Mouse (Mus musculus) forebrain, embryonic 12.5 days (tissue): ENCODE results near the gene Lipt1. TPM values are rescaled to one million over a fixed set of nuclear protein-coding genes. Genes with fewer than 3 reads are reported as not detected.

Experiments used
- ATAC-seq: fragments of 200-750 bp; cut with Nextera tagmentation; 2 replicates; pipeline ENCODE4 v1.8.0; 2017; ENCODE audit warnings: moderate TSS enrichment; ENCODE audit not compliant: low FRiP score
- H3K27ac ChIP-seq: fragments of 300-500 bp; sonication (generic); 2 replicates; pipeline ENCODE4 v1.5.1; 2016; ENCODE audit warnings: mild to moderate bottlenecking
- H3K27me3 ChIP-seq: fragments of 300-500 bp; sonication (generic); 2 replicates; pipeline ENCODE4 v1.6.1; 2016; ENCODE audit warnings: mild to moderate bottlenecking
- H3K36me3 ChIP-seq: fragments of 300-500 bp; sonication (generic); replicated peaks from 2 replicates; pipeline ENCODE4 v1.6.1; 2016; ENCODE audit warnings: mild to moderate bottlenecking
- H3K4me1 ChIP-seq: fragments of 300-500 bp; sonication (generic); 2 replicates; pipeline ENCODE4 v1.6.1; 2016
- H3K4me2 ChIP-seq: fragments of 300-500 bp; sonication (generic); 2 replicates; pipeline ENCODE4 v1.6.1; 2016; ENCODE audit warnings: mild to moderate bottlenecking, moderate library complexity
- H3K4me3 ChIP-seq: fragments of 300-500 bp; sonication (generic); replicated peaks from 2 replicates; pipeline ENCODE4 v1.5.1; 2016; ENCODE audit warnings: mild to moderate bottlenecking
- H3K9ac ChIP-seq: fragments of 300-500 bp; sonication (generic); 2 replicates; pipeline ENCODE4 v1.6.1; 2016; ENCODE audit warnings: mild to moderate bottlenecking
- H3K9me3 ChIP-seq: fragments of 300-500 bp; sonication (generic); 2 replicates; pipeline ENCODE4 v1.6.1; 2016
- WGBS: fragments of 180-500 bp; shearing (Covaris S2); methylation state at CpG from one replicate; pipeline ENCODE4 v1.1.7; 2016; 5-methylcytosine and 5-hydroxymethylcytosine counted together
- polyA plus RNA-seq: library from polyadenylated mRNA; unstranded; fragments of >200 nt; fragmentation: Nextera tagmentation; extraction: Ambion mirVana; gene quantifications from 2 replicates; pipeline ENCODE4 v1.2.1, GENCODE M21; 2016

Lipt1 gene
- polyA plus RNA-seq, result 7.9 and 9.3 TPM in 2 replicates

- peak; percentile 62 for ATAC-seq
- Histone ChIP-seq H3K27ac (peak within 1 kb of the TSS; percentile 68), H3K9me3 (no peaks in the 10 kb centered on the region)
These were observed at the start of gene Lipt1 for GRCm38 (mm10) chr1:37871704-37872103. Gene Lipt1, plus strand, starts transcription at chr1:37871738.

GRCm38 (mm10) chr1:37831681-37832080 lies 39.9 kb upstream of the Lipt1 start:
- no peak overlapping the region for H3K4me3 ChIP-seq
- no peaks in the 10 kb centered on the region for H3K27me3 ChIP-seq
- no peak overlapping the region for H3K4me2 ChIP-seq
- H3K27ac ChIP-seq, result no peak overlapping the region
- no peaks in the 10 kb centered on the region for H3K4me1 ChIP-seq
- 70% methylated on average over 2 of the region's 2 CpGs for WGBS
- no peaks in the 10 kb centered on the region for H3K9me3 ChIP-seq
- peaks cover 10% of the 10 kb centered on the region for H3K36me3 ChIP-seq
- no peak for ATAC-seq
- H3K9ac ChIP-seq, result no peak overlapping the region

More at GRCm38 (mm10) chr1:37871704-37872103, at the start of gene Lipt1:
- H3K4me1 ChIP-seq, result peaks cover 12% of the 10 kb centered on the region
- 8% methylated on average over 7 of the region's 7 CpGs for WGBS
- peak within 1 kb of the TSS; percentile 50 for H3K9ac ChIP-seq
- peaks cover 20% of the 10 kb centered on the region for H3K36me3 ChIP-seq
- H3K27me3 ChIP-seq, result peaks cover 10% of the 10 kb centered on the region; the same call in 1 of the 2 replicates
- H3K4me3 ChIP-seq, result peak within 1 kb of the TSS; percentile 51
- peak within 1 kb of the TSS; percentile 73 for H3K4me2 ChIP-seq

- Histone ChIP-seq H3K27ac (no peak overlapping the region), H3K4me3 (no peak overlapping the region), H3K9me3 (no peaks in the 10 kb centered on the region), H3K27me3 (no peaks in the 10 kb centered on the region), H3K9ac (no peak overlapping the region), H3K4me1 (no peaks in the 10 kb centered on the region), H3K4me2 (no peak overlapping the region), H3K36me3 (no peaks in the 10 kb centered on the region; the same call in 1 of the 2 replicates)
- no peak for ATAC-seq
- WGBS, result 84% methylated on average over 8 of the region's 8 CpGs
These were observed 24.7 kb upstream of the Lipt1 start for GRCm38 (mm10) chr1:37846878-37847277.

GRCm38 (mm10) chr1:37850696-37851095 lies 20.8 kb upstream of the Lipt1 start:
- H3K36me3 ChIP-seq, result peaks cover 15% of the 10 kb centered on the region
- no peak overlapping the region for H3K4me3 ChIP-seq
- ATAC-seq, result no peak
- 63% methylated on average over 2 of the region's 2 CpGs for WGBS
- no peak overlapping the region for H3K9ac ChIP-seq
- H3K27me3 ChIP-seq, result no peaks in the 10 kb centered on the region
- H3K4me1 ChIP-seq, result no peaks in the 10 kb centered on the region
- no peaks in the 10 kb centered on the region for H3K9me3 ChIP-seq
- H3K4me2 ChIP-seq, result no peak overlapping the region
- H3K27ac ChIP-seq, result no peak overlapping the region

DNA sequence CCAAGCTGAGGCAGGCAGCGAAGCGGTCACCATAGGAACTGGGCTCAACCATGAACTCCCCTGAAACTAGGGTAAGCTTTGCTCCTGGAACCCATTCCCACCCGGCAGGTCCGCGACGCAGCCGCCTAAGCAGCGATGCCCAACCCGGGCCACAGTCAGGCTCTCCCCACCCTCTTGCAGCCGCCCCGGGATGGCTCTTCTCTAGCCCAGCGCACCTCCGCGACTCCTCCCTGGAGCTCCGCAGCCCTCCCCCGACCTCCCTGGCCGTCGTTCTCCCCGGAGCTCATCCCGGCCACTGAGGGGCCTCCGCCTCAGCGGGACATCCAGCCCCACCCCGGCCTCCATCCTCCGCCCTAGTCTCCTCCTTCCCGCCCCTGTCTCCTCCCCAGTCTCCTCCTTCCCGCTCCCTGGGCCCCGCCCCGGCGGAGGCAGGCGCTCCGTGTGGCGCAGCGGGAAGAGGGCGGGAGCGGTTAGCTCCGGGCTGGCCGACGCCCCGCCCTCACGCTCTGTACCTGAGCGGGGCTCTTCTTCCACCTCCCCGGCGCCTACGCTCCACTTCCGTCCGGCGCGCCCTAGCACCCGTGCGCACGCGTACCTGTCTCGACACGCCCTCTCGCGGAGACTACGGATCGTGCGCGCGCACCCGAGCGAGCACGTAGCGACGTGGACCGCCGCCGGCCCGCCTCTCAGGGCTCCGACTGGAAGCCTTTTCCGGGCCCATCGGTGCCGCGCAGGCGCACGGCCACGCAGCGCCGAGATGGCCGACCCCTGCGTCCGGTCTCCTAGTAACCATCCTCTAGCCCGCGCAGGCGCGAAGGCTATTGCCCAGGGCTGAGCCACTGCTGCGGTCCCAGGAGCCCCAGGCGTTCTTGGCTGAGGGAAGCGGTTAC lies 6.8 kb upstream of the Lipt1 start:
- peak overlapping the region; percentile 71 for H3K9ac ChIP-seq
- H3K9me3 ChIP-seq, result no peaks in the 10 kb centered on the region

DNA sequence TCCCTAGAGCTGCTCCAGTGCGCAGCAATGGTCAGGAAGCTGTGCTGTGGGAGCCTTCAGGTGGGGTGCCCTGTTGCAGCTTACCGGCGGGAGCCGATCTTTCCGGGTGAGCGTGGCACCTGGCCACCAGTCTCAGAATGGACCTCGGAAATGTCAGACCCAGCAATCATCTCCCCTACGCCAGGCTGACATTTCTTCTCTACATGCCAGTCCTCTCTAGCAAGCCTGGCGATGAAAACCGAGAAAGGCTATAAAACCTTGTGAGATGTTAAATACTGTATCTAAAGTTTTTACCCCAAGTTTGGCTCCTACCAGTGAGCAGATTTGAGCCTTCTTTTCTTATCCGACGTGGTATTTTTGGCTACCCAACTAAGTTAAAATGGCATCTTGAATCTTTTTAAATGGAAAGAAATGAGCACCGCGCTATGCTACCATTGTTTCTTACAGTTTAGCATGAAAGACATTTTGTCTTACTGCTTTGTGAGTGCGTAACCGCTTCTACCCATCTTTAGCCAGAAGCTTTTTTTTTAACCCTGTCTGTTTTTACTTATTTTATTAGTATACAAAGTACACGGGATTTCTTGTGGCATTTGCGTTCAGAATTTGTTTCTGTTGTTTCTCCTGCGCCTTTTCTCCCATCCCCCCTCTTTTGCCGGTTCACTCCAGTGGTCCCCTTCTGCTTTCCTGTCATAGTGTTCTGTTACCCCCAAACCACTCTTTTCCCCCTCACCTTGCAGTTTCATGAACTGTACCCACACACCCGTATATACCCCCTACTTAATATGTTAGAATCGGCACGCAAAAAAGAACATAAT lies 5.9 kb upstream of the Lipt1 start:
- Histone ChIP-seq H3K4me2 (peak overlapping the region; percentile 72), H3K4me3 (peak overlapping the region; percentile 63), H3K9ac (peak overlapping the region; percentile 71), H3K36me3 (no peaks in the 10 kb centered on the region), H3K27ac (peak overlapping the region; percentile 88), H3K27me3 (peaks cover 6% of the 10 kb centered on the region; the same call in 1 of the 2 replicates), H3K4me1 (peaks cover 5% of the 10 kb centered on the region), H3K9me3 (no peaks in the 10 kb centered on the region)
- ATAC-seq, result no peak
- 13% methylated on average over 23 of the region's 23 CpGs for WGBS

More for the DNA sequence above, 6.8 kb upstream of the Lipt1 start:
- H3K4me3 ChIP-seq, result peak overlapping the region; percentile 63
- H3K27me3 ChIP-seq, result peaks cover 6% of the 10 kb centered on the region; the same call in 1 of the 2 replicates
- H3K4me2 ChIP-seq, result peak overlapping the region; percentile 72
- no peaks in the 10 kb centered on the region for H3K36me3 ChIP-seq
- H3K27ac ChIP-seq, result peak overlapping the region; percentile 88
- peak; percentile 98 for ATAC-seq
- WGBS, result under 1% methylated on average over 80 of the region's 90 CpGs
- peaks cover 5% of the 10 kb centered on the region for H3K4me1 ChIP-seq

- peak within 1 kb of the TSS; percentile 88 for H3K27ac ChIP-seq
- peaks cover 5% of the 10 kb centered on the region for H3K4me1 ChIP-seq
- 86% methylated on average over 6 of the region's 6 CpGs for WGBS
- no peak for ATAC-seq
- H3K9ac ChIP-seq, result peak within 1 kb of the TSS; percentile 71
- no peaks in the 10 kb centered on the region for H3K36me3 ChIP-seq
- H3K4me2 ChIP-seq, result peak within 1 kb of the TSS; percentile 72
- peak within 1 kb of the TSS; percentile 63 for H3K4me3 ChIP-seq
- no peaks in the 10 kb centered on the region for H3K9me3 ChIP-seq
- H3K27me3 ChIP-seq, result peaks cover 10% of the 10 kb centered on the region; the same call in 1 of the 2 replicates
These were observed 5.3 kb upstream of the Lipt1 start, which contains the start of gene Tsga10 for GRCm38 (mm10) chr1:37866286-37866685. Gene Tsga10, minus strand, starts transcription at chr1:37866429.

GRCm38 (mm10) chr1:37867056-37867455 lies 4.5 kb upstream of the Lipt1 start:
- H3K9me3 ChIP-seq, result no peaks in the 10 kb centered on the region
- no peak overlapping the region for H3K27ac ChIP-seq
- no peak for ATAC-seq
- H3K36me3 ChIP-seq, result no peaks in the 10 kb centered on the region
- no peak overlapping the region for H3K4me2 ChIP-seq
- H3K9ac ChIP-seq, result no peak overlapping the region
- H3K4me3 ChIP-seq, result no peak overlapping the region
- H3K27me3 ChIP-seq, result peaks cover 10% of the 10 kb centered on the region; the same call in 1 of the 2 replicates
- H3K4me1 ChIP-seq, result peaks cover 10% of the 10 kb centered on the region
- 86% methylated on average over 1 of the region's 1 CpGs for WGBS

DNA sequence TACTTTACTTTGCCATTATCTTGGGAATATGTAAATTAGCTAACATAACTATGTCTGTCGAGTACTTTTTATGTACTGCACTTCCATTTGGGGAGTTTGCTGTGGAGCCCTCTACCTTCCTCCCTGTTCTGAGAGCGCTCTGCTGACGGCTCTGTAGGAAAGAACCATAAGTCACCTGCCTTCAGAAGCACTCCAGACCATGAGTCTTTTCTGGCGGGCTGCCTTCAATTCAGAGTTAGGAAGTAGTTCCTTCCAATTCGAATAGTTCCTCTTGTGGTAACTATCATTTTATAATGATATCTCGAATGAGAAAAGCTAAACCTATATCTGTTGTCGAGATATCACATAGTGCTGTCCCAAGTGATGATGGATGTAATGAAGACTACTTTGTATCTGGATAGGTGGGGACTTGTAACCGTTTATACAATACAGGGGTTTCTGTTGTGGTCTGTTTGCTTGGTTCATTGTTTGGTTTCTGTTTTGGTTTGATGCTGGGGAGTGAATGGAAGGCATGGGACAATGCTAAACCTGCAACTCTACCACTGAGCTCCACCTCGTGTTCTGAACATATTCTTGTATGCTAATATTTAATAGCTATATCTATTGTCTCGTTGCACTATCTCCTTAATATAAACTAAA lies 3.7 kb upstream of the Lipt1 start:
- Histone ChIP-seq H3K27ac (no peak overlapping the region), H3K4me1 (peaks cover 14% of the 10 kb centered on the region), H3K9me3 (no peaks in the 10 kb centered on the region), H3K27me3 (peaks cover 10% of the 10 kb centered on the region; the same call in 1 of the 2 replicates), H3K4me2 (no peak overlapping the region), H3K4me3 (no peak overlapping the region), H3K36me3 (no peaks in the 10 kb centered on the region), H3K9ac (no peak overlapping the region)
- WGBS, result 74% methylated on average over 10 of the region's 10 CpGs
- ATAC-seq, result no peak

DNA sequence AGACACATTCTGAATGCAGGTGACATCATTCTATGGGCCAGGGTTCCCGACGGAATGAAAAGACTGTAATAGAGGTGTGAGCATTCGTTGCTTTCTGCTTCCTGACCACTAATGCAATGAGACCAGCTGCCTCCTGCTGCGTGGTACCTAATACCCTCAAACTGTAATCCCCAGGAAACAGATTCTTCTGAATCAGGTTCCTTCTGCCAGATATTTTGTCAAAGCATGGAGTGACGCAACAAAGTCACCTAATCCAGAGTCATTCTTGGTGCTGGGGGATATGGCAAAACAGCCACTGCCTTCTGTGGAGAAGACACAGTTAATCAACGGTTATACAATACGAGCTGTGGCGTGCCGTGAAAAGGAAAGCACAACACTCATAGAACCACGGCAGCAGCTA lies 2.9 kb upstream of the Lipt1 start:
- ATAC-seq, result no peak
- 67% methylated on average over 10 of the region's 10 CpGs for WGBS
- peaks cover 18% of the 10 kb centered on the region for H3K4me1 ChIP-seq
- no peak overlapping the region for H3K4me2 ChIP-seq
- H3K36me3 ChIP-seq, result no peaks in the 10 kb centered on the region
- peaks cover 10% of the 10 kb centered on the region; the same call in 1 of the 2 replicates for H3K27me3 ChIP-seq
- H3K9me3 ChIP-seq, result no peaks in the 10 kb centered on the region
- no peak overlapping the region for H3K4me3 ChIP-seq
- H3K27ac ChIP-seq, result no peak overlapping the region
- H3K9ac ChIP-seq, result no peak overlapping the region

GRCm38 (mm10) chr1:37869362-37869761 lies 2.2 kb upstream of the Lipt1 start:
- ATAC-seq, result no peak
- H3K36me3 ChIP-seq, result no peaks in the 10 kb centered on the region
- no peak overlapping the region for H3K27ac ChIP-seq
- 64% methylated on average over 2 of the region's 2 CpGs for WGBS
- no peak overlapping the region for H3K4me2 ChIP-seq
- no peak overlapping the region for H3K4me3 ChIP-seq
- H3K9ac ChIP-seq, result no peak overlapping the region
- peaks cover 10% of the 10 kb centered on the region; the same call in 1 of the 2 replicates for H3K27me3 ChIP-seq
- H3K4me1 ChIP-seq, result peaks cover 18% of the 10 kb centered on the region
- H3K9me3 ChIP-seq, result no peaks in the 10 kb centered on the region
